Mouse (Mus musculus): ENCODE data around the gene Tbc1d9. TPM values are rescaled to one million over a fixed set of nuclear protein-coding genes. Genes with fewer than 3 reads are reported as not detected.

Tbc1d9 gene
- total RNA-seq, 2 experiments from 2014 or later = 10.8 to 13.4 TPM

DNA sequence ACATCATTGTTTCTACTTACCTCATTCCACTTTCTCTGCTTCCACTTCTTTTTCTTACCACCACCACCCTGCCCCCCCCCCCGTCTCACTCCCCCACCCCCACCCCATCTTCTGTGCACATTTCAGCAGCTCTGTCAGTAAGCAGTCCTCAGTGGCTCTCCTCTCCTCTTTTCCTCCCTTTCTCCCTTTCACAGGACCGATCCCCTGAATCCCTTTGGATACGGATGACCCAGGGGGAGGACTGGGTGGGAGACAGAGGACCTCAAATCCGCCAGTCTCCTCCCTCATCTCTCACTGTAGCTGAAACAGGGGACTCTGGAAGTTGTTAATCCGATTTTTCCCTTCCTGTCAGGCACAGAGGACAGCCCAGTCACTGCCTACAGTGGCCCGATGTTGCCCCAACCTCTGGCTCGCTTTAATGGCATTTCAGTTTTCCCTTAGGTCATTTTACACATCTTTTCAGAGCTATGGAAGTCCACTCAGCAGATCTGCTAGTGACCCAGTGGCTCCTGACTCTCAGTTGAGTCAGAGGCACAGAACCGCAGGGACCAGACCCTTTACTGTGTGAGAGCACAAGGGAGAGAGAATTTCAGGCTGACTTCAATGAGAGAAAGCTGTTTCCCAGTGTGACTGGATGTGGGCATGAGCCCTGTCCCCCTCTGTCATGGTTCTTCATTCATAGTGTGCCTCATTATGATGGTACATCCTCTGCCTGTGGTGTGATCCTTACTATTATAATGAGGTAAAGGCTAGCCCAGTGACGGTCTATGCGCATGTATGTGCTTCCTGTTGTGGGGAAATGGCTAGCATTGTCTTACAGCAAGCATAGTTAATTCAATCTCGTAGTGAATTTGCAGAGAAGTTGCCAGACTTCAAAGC, 12.4 kb downstream of the Tbc1d9 start:
- no peak for DNase-seq (ENCODE audit: low spot score in 2 of 2)

DNA sequence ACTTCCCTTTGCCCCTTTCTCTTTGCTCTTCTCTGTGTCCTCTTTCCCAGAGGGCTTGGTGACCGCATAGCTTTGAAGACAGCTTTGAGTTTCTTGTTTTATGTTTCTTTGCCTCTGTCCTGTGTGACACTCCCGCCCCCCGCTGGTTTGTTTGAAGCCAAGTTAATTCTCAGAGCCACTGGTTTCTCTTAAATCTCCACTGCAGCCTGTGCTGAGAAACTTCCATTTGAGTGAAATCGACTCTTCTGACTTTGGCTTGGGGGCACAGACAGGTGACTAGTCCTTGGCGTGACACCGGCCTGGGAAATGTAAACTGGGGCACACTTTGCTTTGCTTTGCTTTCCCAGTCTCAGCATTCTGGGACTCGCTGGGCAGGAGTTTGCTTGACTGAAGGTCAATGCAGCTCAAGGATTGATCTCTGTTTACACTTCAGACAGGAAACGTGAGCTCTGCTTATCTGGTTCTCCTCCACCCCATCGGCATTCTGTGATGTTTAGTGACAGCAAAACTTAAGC, 13.1 kb downstream of the Tbc1d9 start:
- DNase-seq (ENCODE audit: low spot score in 2 of 2) = no peak

DNA sequence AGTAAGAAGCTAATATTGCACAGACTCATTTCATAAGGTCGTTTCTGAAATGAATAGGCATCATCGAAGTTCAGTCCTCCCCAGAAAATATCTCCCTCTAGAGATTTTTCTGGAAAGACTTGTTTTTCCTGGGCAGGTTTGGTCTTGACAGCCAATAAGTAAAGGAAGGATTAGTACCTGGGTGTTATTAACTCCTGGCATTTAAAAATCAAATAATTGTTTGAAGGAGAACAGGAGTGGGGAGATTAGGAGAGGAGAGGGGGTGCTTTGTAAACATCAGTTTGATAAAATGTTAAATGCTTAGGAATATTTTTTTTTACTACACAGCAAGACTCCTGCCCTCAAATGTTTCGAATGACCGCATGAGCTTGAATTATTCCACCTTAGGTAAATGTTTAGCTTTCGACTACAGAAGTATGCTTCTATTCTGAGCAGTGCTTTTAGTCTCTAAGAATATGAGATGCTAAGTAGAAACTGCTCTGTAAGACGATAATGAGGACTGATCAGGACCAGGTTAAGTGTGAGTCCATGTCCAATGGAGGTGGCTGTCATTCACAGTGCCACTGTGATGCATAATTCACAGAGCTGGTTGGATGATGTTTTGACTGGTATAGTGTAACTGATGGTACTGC, 16.8 kb downstream of the Tbc1d9 start:
- no peak for DNase-seq (ENCODE audit: low spot score in 2 of 2)

DNA sequence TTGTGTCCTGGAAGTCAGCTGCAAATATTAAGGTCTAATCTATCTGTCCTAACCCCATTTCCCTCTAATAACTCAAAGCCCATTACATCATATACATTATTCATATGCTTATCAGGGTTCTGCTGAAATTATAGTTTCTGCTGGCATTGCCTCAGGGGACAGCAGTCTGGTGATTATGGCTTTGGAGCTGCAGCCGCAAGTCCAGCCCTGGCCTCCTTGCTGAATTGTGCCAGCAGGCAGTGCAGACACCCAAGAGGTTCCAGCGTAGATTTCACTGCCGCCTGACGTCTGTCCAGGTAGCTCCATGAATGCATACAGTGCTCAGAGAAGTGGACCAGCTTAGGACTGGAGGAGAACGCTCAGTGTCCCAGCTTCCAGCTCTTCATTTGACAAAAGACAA, 17.6 kb downstream of the Tbc1d9 start:
- DNase-seq (ENCODE audit: low spot score in 2 of 2) = no peak

DNA sequence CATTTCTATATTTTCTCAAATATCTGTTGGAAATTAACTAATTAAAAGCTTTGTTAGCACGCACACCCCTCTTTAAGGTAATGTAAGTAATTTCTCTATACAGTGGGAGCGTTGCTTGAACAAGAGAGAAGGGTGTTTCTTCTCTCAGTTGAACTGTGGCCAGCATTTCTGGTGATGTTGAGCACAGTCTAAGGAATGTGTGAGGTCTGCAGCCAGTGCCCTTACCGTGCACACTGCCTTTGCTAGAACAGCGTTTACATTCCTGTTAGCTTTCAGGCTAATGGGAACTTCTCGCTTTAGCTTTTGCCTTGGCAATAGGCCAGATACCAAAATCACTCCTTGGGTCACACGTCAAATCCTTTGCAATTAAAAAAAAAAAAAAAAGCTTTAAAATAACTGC, 21.2 kb downstream of the Tbc1d9 start:
- no peak for DNase-seq (ENCODE audit: low spot score in 2 of 2)

DNA sequence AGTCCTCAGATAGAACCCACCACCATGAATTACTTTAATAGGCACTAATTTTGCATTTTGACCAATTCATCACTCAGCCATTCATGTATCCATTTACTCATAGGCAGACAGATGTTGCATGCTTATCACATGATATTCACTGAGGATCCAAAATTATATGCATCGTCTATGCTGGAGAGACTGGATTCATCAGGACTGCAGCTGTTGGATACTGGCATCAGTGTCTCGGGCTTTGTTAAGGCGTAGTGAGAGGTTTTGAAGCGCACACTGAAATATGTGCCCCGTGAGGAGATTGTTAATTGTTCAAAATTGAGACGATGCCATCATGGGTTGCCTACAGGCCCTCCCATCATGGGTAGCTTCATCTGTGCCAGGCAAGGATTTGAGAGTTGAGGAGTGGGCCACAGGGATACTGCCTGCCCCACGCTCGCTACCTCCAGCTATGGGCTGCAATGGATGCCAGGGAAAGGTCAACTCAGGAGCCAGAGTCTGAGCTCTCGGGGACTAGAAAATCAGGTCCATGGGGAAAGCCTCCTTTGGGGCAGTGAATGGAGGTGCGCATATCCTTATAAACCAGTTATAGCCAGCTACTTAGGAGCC, 22.3 kb downstream of the Tbc1d9 start:
- no peak for DNase-seq (ENCODE audit: low spot score in 2 of 2)

DNA sequence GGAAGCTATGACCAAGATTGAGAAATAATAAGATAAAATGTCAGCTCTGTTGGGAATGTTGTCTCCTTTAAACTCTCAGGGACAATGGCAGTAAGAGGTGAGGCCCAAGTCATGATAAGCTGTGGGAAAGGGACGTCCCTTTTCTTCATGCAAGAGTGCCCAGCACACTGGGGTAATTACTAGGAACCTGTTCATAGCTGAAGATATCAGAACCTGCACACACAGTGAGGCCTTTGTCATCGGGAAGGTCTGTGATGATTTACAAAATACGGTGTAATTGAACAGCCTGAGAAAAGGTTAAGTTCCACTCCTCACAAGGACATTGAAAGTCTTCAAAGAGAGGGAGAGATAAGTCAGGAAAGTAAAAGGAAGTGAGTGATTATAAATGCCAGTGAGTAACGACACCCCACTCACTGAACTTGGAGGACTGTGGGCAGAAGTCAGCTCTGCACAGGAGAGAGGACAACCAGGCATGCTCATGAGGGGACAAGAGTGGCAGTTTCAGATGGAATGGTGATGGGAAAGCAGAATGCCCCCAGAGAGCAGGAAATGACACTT, 24.5 kb downstream of the Tbc1d9 start:
- no peak for DNase-seq (ENCODE audit: low spot score in 2 of 2)

DNA sequence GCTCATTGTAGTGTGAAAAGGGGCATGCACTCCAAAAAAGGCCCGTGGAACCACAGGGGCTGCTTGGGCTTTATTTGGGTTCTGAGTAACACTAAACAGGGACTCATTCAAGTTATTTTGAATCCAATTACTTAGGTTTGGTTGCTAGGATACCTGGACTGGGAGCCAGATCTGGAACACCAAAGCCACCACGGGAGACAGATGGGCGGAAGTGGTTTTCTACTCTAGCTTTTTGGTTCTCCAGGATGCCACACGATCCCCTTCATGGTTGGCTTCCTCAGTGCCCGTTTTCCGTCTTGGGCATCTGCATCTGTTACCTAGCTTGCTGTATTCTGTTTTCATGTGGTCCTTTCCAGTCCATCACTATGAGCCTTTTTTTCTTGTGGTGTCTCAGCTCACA, 30.9 kb downstream of the Tbc1d9 start:
- DNase-seq (ENCODE audit: low spot score in 2 of 2) = no peak

DNA sequence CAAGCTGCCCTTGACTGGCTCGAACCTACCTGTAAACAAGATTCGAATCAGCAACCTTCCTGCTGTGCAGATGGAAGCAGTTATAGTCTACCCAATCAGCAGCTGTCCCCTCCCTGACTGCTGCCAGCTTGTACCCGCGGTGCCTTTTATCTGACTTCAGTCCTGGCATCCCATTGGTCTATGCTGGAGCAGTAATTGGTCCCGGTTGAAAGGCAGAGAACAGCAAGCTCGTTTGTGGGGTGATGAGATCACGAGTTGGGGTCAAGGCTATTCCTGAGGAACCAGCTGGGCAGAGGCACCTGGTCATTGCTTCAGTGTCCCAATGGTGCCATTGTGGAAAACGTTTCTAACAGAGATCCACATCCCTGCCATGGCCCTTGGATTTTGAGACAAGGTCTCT, 34.6 kb downstream of the Tbc1d9 start:
- no peak for DNase-seq (ENCODE audit: low spot score in 2 of 2)

DNA sequence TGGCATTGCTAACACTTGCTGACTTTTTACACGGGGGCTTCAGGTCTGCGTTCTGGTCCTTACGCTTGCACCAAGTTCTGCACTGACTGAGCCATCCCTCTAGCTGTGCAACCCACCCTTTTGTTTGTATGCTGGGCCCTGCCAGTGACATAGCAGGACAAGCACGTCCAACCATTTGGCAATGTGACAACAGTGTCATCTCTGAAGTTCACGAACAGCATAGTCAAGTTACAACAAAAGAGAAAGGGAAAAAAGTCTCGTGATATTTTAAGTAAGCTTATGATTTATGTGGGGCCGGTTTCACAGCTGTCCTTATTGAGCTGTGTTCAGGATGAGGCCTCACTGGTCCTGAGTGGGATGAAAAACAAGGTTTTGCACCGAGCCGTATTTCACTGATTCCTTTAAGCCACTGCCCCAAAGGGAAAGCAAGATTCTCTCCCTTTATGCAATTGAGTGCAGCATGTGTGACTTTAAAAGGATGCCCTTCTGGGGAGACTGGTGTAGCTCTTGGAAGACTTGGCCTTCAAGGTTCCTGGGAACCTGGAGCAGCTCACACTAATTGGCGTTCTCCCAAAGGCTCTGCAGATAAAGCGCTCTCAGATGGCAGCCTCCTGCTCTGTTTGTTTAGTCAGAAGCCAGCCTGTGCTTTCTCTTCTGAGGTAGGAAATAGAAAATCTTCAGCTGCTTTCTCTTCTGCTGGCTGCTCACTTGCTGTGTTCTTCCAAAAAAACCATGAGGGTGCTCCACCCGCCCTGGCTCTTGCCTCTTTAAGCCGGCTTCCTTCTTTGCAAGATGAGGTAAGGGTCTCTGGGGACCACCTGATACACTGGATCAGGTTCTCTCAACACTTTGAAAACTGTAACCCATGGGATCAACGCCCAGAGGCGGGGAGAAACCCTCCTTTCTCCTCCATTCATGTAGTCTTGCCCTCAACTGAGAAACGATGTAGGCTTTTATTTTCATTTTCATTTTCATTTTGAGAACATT, 35.3 kb downstream of the Tbc1d9 start:
- DNase-seq (ENCODE audit: low spot score in 2 of 2) = no peak

DNA sequence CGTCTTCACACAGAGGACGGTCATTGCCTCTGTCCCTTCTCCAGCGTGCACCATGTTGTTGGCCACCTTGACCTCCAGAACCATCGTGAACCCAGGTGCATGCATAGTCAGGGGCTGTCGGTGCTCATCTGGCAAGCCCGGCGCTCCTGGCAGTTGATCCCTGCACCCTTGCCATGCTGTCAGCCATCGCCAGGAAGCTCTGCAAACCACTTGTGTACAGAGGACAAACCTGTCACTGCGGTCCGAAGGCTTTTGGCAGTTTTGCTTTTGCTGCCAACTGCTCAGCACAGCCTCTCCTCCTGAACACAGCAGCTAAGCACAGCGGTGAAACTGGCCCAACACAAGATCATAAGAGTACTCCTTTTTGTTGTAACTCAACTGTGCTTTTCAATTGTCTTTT, 37.8 kb downstream of the Tbc1d9 start:
- DNase-seq (ENCODE audit: low spot score in 2 of 2) = no peak

DNA sequence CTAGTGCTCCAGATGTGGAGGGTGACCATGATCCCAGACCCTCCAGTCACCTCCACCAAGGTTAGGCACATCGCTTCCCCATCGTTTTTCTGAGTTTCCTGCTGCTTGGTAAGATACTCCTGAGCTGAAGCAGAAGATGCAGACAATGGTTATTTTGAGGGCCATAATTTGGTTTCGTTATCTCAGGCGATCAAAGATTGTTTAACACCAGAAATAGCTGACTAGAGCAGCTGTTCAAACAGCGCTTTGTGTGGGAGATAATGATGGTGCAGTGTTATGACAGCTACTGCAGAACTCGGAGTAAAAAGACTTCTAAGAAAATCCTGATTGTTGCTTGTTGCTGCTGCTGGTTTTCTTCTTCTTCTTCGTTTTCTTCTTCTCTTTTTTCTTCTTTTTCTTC, 40.8 kb downstream of the Tbc1d9 start:
- DNase-seq (ENCODE audit: low spot score in 2 of 2) = no peak

DNA sequence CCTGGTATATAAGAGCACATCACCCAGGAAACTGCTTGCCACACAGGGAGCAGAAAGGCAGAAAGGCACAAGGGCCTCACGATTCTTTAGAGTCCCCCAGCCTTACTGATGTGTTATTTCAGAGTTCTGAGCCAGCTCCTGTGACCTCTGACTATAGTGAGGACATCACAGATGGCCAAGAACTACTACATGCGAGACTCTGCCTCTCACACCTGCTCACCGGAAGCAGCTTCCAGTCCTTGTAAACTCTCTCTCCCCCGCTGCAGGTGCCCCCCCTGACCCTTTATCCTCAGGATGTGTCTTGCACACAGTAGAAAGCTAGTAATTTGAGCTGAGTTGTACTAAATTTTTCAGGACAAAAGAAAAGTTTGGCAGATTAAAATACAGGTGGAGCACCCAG, 44.4 kb downstream of the Tbc1d9 start:
- DNase-seq (ENCODE audit: low spot score in 2 of 2) = no peak

DNA sequence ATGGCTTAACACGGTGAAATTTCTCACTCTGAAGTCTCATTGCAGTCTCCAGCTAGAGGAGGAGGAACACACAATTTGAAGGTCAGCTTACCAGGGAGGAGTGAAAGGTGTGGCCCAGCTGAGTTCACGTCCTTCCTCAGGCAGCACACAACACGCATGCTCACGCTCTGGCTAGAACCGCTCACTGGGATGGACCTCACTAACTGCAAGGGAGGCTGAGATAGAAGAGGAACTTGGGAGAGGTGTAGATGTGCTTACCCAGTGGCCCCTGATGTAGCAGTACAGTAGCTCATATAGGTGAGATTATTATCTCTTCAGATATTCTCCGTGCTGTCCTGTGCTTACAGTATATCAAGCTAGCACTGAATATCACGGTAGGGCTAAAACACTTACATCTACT, 45.5 kb downstream of the Tbc1d9 start:
- DNase-seq (ENCODE audit: low spot score in 2 of 2) = no peak

DNA sequence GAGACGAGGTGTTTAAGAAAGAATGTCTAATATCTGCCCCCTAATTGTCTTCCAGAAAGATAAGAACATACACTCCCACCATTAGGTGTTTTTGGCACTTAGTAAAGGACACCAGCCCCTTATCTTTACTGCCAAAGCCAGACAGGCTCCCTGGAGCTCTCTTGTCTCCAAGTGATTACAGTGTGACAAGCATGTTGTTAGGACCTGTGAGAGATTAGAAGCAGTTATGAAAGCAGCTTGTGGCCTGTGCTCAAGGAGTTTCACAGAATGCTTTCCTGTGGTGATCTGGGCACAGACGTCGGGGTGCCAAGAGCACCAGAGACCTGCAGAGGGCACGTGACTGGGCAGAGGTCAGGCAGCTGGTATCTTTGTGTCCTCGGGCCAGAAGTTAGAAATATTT, 49.9 kb downstream of the Tbc1d9 start:
- DNase-seq (ENCODE audit: low spot score in 2 of 2) = no peak

DNA sequence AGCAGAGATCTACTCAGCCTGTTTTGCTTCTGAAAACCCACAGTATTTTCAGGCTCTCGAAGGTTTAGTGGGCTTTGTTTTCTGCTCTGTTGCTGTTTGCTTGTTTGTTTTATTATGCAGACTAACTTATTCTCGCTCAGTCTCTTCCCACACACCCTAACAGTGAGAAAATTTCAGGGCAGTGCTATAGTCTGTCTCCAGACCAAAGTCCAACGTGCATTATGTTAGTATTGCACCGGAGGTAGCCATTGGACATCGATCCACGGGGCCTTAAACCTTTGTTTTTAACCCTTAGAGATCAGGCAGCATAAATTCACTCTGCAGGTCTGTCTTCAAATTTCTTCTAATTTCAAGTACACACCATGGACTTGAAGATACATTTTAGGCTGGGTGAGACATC, 51.4 kb downstream of the Tbc1d9 start:
- no peak for DNase-seq (ENCODE audit: low spot score in 2 of 2)

DNA sequence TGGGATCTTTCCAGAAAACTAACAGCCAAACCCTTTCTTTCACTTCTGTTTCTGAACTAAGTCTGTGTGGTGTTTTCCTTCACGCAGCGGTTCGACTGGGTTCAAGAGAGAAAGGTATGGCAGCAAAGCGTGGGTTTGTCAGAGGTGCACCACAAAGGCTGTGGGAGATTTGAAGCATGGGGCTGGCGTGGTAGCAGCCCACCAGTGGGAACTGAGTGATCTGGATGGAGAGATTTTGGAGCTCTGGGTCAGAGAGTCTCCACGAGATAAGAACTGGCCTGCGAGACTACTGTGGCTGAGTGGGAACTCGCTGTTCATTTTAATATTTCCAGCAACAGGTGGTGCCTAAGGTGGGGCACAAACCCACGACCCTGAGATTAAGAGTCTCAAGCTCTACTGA, 52.0 kb downstream of the Tbc1d9 start:
- no peak for DNase-seq (ENCODE audit: low spot score in 2 of 2)

DNA sequence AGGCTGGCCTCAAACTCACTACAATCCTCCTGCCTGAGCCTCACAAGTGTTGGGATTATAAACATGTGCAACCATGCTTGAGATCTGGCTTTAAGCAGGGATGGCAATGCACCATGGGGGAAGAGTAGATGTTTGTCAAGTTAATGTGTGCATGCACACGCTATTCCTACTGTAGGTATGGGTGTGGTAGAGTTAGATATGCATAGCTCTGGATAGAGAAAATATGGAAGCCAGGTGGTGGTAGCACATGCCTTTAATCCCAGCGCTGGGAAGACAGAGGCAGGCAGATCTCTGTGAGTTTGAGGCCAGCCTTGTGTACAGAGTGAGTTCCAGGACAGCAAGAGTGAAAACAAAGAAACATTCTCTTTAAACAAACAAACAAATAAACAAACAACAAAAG, 52.7 kb downstream of the Tbc1d9 start:
- no peak for DNase-seq (ENCODE audit: low spot score in 2 of 2)

DNA sequence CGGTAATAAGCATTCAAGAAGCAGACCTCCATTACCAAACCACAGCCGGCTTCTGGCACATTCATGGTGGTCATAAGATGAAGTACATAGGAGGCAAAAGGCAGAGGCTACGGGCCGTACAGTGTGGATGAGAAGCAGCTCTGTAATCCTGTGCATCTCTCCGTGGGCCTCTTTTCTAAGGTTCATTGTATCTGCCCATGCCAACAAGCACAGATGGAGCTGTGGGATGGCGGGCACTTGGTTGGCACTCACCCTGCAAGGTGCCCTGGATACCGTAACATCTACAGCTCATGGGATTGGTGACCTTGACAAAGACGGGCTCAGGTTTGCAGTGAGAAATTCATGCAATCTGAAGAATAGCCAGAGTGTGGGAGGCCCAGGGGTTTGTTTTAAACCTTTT, 54.2 kb downstream of the Tbc1d9 start:
- DNase-seq (ENCODE audit: low spot score in 2 of 2) = no peak

DNA sequence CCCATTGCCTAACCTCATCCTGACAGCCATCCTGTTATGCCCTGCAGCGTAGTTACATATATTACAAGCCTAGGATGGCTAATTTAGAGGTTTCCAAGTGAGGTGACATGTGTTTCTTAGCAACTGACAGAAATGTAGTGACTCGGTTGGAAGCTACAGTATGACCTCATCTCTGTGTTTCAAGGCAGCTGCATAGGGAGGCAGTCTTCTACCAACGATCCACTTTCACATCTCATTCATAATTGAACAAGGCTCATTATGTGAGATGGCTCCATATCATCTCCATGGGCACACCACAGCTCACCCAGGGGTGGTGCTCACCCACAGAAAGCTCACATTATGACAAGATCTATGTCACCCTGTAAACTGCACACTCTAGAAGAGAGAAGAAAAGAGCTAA, 55.6 kb downstream of the Tbc1d9 start:
- no peak for DNase-seq (ENCODE audit: low spot score in 2 of 2)
